Mouse (Mus musculus) bone marrow, adult 2 months (tissue): Measurements from ENCODE around the gene Plin5.

Experiments
- CTCF ChIP-seq: fragments of 200-500 bp; IDR thresholded peaks from 2 replicates; pipeline ENCODE4 v1.5.1; 2011; ENCODE audit warnings: low read length, control low read depth; ENCODE audit not compliant: control insufficient read depth, insufficient read depth
- POLR2A ChIP-seq: fragments of 200-500 bp; IDR thresholded peaks from 2 replicates; pipeline ENCODE4 v1.6.1; 2011; ENCODE audit warnings: low read depth, mild to moderate bottlenecking, control low read depth, low read length, borderline replicate concordance; ENCODE audit not compliant: control insufficient read depth

- TF ChIP-seq CTCF (no peak), POLR2A (no peak)
Measured at GRCm38 (mm10) chr17:56102158-56102557, 15.2 kb downstream of the Plin5 start.
